Mouse (Mus musculus) heart, embryonic 14.5 days (tissue): ENCODE data around the gene P2rx4. TPM values are rescaled to one million over a fixed set of nuclear protein-coding genes. Genes with fewer than 3 reads are reported as not detected.

Experiments
- ATAC-seq: fragments of 200-750 bp; cut with Nextera tagmentation; 2 replicates; pipeline ENCODE4 v1.8.0; 2017; ENCODE audit warnings: low read depth, moderate TSS enrichment; ENCODE audit not compliant: insufficient number of reproducible peaks, insufficient read depth, low FRiP score
- H3K27ac ChIP-seq, 2 experiments: fragments of 200-500 bp in 1 of 2; fragments of 300-500 bp in 1 of 2; sonication (generic) in 1 of 2; replicated peaks in 1 of 2; 2 replicates each; pipeline ENCODE4 v1.5.1; 2012 to 2014; ENCODE audit warnings: low read depth in 2 of 2, low read length in 2 of 2, control low read depth in 1 of 2, mild to moderate bottlenecking in 1 of 2, mixed read lengths in 1 of 2; ENCODE audit not compliant: control insufficient read depth in 1 of 2, insufficient read depth in 1 of 2
- H3K27me3 ChIP-seq: fragments of 300-500 bp; sonication (generic); 2 replicates; pipeline ENCODE4 v1.6.1; 2014; ENCODE audit warnings: mild to moderate bottlenecking, low read length, control low read depth; ENCODE audit not compliant: control insufficient read depth, insufficient read depth
- H3K36me3 ChIP-seq: fragments of 300-500 bp; sonication (generic); 2 replicates; pipeline ENCODE4 v1.6.1; 2014; ENCODE audit warnings: mild to moderate bottlenecking, control low read depth, low read length, mixed read lengths; ENCODE audit not compliant: control insufficient read depth, insufficient read depth
- H3K4me1 ChIP-seq, 2 experiments: fragments of 200-500 bp in 1 of 2; fragments of 300-500 bp in 1 of 2; sonication (generic) in 1 of 2; 2 replicates each; pipeline ENCODE4 v1.6.1; 2012 to 2014; ENCODE audit warnings: low read length in 2 of 2, control low read depth in 1 of 2, mixed read lengths in 1 of 2; ENCODE audit not compliant: control insufficient read depth in 2 of 2, insufficient read depth in 2 of 2
- H3K4me2 ChIP-seq: fragments of 300-500 bp; sonication (generic); 2 replicates; pipeline ENCODE4 v1.6.1; 2014; ENCODE audit warnings: mild to moderate bottlenecking, low read length
- H3K4me3 ChIP-seq, 2 experiments: fragments of 200-500 bp in 1 of 2; fragments of 300-500 bp in 1 of 2; sonication (generic) in 1 of 2; 2 replicates each; pipeline ENCODE4 v1.5.1; 2012 to 2014; ENCODE audit warnings: low read length in 2 of 2, mild to moderate bottlenecking in 2 of 2, control low read depth in 1 of 2, low read depth in 1 of 2, moderate library complexity in 1 of 2; ENCODE audit not compliant: control insufficient read depth in 1 of 2, insufficient read depth in 1 of 2
- H3K9ac ChIP-seq: fragments of 300-500 bp; sonication (generic); 2 replicates; pipeline ENCODE4 v1.6.1; 2014; ENCODE audit warnings: mild to moderate bottlenecking, low read length
- H3K9me3 ChIP-seq: fragments of 300-500 bp; sonication (generic); 2 replicates; pipeline ENCODE4 v1.6.1; 2016; ENCODE audit warnings: low read length, control low read depth; ENCODE audit not compliant: control insufficient read depth
- WGBS: fragments of 180-500 bp; shearing (Covaris S2); extraction: QIAGEN DNeasy Blood & Tissue Kit; methylation state at CpG from one replicate; pipeline ENCODE4 v1.1.7; 2014; 5-methylcytosine and 5-hydroxymethylcytosine counted together
- microRNA-seq: library from miRNA; unstranded; fragments of <30 nt; microRNA quantifications from one replicate; pipeline ENCODE4, GENCODE M21; 2016
- polyA plus RNA-seq: library from polyadenylated mRNA; unstranded; fragments of >200 nt; fragmentation: Nextera tagmentation; extraction: Ambion mirVana; gene quantifications from 2 replicates; pipeline ENCODE4 v1.2.1, GENCODE M21; 2014

Gene P2rx4
- polyA plus RNA-seq, 1 experiment from 2014 or later = 17.9 TPM

DNA sequence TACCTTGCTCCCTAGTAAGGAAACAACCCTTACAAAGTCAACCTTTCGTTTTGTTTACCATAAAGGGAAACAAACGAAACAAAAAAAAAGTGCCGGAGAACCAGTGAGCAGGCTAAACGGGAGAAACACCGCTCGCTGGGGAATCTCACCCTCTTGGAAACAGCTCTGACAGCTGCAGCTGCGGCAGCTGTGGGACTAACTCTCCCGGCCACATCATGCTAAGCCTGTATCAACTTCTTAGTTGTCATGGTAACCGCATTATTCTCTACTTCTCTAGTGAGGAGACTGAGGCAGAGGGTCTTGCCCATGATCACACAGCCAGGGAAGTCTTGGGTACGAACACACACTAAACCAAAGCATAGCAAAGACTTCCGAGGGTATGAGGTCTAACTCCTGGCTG, 66.4 kb downstream of the P2rx4 start:
- Histone ChIP-seq H3K27me3 (no peaks in the 10 kb centered on the region), H3K27ac (no peak overlapping the region), H3K36me3 (no peaks in the 10 kb centered on the region), H3K9ac (no peak overlapping the region), H3K4me1 (peaks cover 11 to 13% of the 10 kb centered on the region in 2 experiments; a peak in 3 of 4 replicates), H3K9me3 (no peaks in the 10 kb centered on the region), H3K4me2 (no peak overlapping the region), H3K4me3 (no peak overlapping the region)
- WGBS = 88% methylated on average over 11 of the region's 11 CpGs
- ATAC-seq = no peak

- WGBS = 45% methylated on average over 27 of the region's 28 CpGs
- H3K36me3 ChIP-seq = no peaks in the 10 kb centered on the region
- H3K27me3 ChIP-seq = no peaks in the 10 kb centered on the region
- H3K4me3 ChIP-seq = no peak overlapping the region
- peaks cover 11 to 17% of the 10 kb centered on the region in 2 experiments; a peak in 3 of 4 replicates for H3K4me1 ChIP-seq
- H3K27ac ChIP-seq = 0 out of 4 replicates have a peak overlapping the region, but pooled peaks have one; percentile 14 to 19
- peak overlapping the region; percentile 31 for H3K4me2 ChIP-seq
- no peak overlapping the region for H3K9ac ChIP-seq
- no peaks in the 10 kb centered on the region for H3K9me3 ChIP-seq
- peak; percentile 40; the same call in 1 of the 2 replicates for ATAC-seq
Observed at GRCm38 (mm10) chr5:122774743-122775611, 67.6 kb downstream of the P2rx4 start.

GRCm38 (mm10) chr5:122775646-122776286, 68.4 kb downstream of the P2rx4 start:
- Histone ChIP-seq H3K4me1 (peaks cover 5 to 12% of the 10 kb centered on the region in 2 experiments; a peak in 3 of 4 replicates), H3K4me3 (no peak overlapping the region), H3K4me2 (0 out of 2 replicates have a peak overlapping the region, but pooled peaks have one; percentile 31), H3K9ac (no peak overlapping the region), H3K27me3 (no peaks in the 10 kb centered on the region), H3K27ac (no peak overlapping the region), H3K36me3 (no peaks in the 10 kb centered on the region), H3K9me3 (no peaks in the 10 kb centered on the region)
- 54% methylated on average over 14 of the region's 14 CpGs for WGBS
- no peak for ATAC-seq

DNA sequence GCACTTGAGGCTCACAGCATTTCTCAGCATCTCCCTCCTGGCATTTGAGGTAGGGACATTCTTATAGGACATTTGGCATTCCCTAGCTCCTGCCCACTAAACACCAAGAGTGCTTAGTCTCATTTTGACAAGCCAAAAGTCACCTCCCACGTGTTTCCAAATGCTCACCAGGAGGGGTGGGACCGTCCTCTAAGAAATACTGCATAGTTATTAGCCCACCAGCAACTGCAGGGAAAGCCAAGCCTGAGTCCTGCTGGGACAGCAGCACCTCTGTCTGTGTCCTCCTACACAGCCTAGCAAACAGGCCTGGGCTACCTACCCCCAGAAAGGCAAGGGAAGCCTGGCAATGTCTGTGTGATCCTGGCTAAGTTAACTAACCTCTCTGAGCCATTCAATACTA, 70.0 kb downstream of the P2rx4 start:
- no peak for ATAC-seq
- Histone ChIP-seq H3K4me2 (no peak overlapping the region), H3K9me3 (no peaks in the 10 kb centered on the region), H3K9ac (no peak overlapping the region), H3K4me3 (no peak overlapping the region), H3K27me3 (no peaks in the 10 kb centered on the region), H3K27ac (no peak overlapping the region), H3K4me1 (peaks cover 0 to 8% of the 10 kb centered on the region in 2 experiments; a peak in 1 of 4 replicates), H3K36me3 (no peaks in the 10 kb centered on the region)
- WGBS = 43% methylated on average over 2 of the region's 2 CpGs

DNA sequence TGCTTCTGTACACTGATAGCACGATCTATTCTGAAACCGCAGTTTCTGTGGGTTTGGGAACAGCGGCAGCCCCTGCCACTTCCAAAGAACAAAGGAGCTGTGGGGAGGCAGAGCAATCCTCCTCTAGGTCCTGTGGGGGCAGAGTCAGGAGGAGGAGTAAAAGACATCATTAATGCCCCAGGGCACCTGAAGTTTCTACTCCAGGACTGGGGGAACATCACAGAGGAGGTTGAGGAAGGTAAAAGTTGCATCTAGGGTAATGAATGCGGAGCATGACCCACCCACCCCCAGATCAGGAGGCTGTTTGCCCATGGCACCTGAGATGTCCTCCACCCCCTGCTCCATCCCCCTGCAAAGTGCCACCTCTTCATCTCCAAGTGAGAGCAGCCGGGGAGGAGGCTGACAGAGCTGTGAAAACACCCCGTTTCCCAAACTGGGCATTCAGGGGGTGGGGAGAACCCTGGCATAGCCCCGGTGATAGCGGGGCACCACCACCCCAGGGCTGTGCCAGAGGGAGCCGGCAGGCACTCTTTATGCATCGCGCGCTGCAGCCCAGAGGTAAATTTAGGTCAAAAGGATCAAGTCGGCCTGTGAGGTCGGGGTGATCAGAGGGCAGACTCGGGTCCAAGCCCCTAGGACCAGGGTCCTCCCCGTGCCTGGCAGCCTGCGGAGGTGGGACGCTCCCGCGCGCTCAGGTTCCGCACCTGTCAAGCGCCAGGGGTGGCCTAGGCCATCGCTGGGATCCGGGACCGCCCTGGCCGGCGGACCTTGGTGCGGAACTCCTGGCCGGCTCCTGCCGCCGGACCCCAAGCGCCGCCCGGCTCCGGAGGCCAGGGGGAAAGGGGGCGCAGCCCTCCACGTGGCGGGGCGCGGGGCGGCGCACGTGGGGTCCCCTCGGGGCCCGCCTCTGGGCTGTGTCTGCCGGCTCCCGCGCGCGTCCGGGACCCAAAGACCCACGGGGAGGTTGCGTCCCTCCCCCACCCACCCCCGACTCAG, 71.2 kb downstream of the P2rx4 start:
- Histone ChIP-seq H3K4me2 (peak overlapping the region; percentile 98), H3K9ac (peak overlapping the region; percentile 89), H3K4me3 (peak overlapping the region; percentile 63 to 85), H3K27me3 (no peaks in the 10 kb centered on the region), H3K9me3 (no peaks in the 10 kb centered on the region), H3K36me3 (no peaks in the 10 kb centered on the region), H3K4me1 (peaks cover 0 to 8% of the 10 kb centered on the region in 2 experiments; a peak in 1 of 4 replicates), H3K27ac (peak overlapping the region in 1 of 2 experiments; percentile 68; a peak in 2 of 4 replicates)
- WGBS = 2% methylated on average over 47 of the region's 55 CpGs
- ATAC-seq = peak; percentile 57

Small RNA genes lying within 50 kb of the gene (microRNA-seq; reads per million reads assigned to microRNA genes)
- gene Mir8115 = not detected

Other genes with a start within 250 kb of the P2rx4 start
- 472 and 483 TPM in 2 replicates for gene Atp2a2, start 205.3 kb upstream of the P2rx4 start, polyA plus RNA-seq
- 32.2 and 41.2 TPM in 2 replicates for gene Ift81, start 93.0 kb upstream of the P2rx4 start, polyA plus RNA-seq
- 1.2 and 1.4 TPM in 2 replicates for gene P2rx7, start 63.6 kb upstream of the P2rx4 start, polyA plus RNA-seq
- gene Camkk2, start 71.9 kb downstream of the P2rx4 start, polyA plus RNA-seq = 11.2 and 12.4 TPM in 2 replicates
- 327 and 338 TPM in 2 replicates for gene Anapc5, start 113.8 kb downstream of the P2rx4 start, polyA plus RNA-seq
- gene Rnf34, start 142.5 kb downstream of the P2rx4 start, polyA plus RNA-seq = 30.1 and 34.7 TPM in 2 replicates